Mouse (Mus musculus) erythroblast, embryonic 14.5 days (primary cell): Measurements from ENCODE around the gene Etnk2.

Experiments used
- GATA1 ChIP-seq: IDR thresholded peaks from 2 replicates; pipeline ENCODE4 v1.6.1; 2012; ENCODE audit warnings: low read length, inconsistent platforms, mixed read lengths
- TAL1 ChIP-seq: IDR thresholded peaks from 3 replicates; pipeline ENCODE4 v1.6.1; 2012; ENCODE audit warnings: low read length, inconsistent platforms, mixed read lengths

DNA sequence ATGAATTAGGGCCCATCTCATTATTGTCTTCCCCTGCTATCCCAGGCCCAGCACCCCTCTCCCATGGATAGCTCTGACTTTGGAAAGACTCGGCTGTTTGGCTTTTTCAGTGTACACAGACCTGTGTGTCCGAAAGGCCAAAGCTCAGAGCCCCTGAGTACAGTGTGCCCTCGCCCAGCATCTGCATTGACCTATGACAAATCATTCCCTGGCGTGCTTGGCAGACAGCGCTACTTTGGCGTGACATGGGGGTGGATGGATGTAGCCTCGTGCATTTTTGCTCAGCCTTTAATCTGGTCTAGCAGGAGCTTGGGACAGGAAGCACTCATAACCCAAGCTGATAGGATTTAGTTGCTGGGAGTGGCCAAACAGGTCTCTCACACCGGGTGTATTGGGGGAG lies 8.7 kb downstream of the Etnk2 start:
- TF ChIP-seq GATA1 (no peak), TAL1 (no peak)
